Mouse (Mus musculus): ENCODE data around the gene 1700010B08Rik. TPM values are rescaled to one million over a fixed set of nuclear protein-coding genes. Genes with fewer than 3 reads are reported as not detected.

1700010B08Rik gene
- not detected for total RNA-seq (2023)

DNA sequence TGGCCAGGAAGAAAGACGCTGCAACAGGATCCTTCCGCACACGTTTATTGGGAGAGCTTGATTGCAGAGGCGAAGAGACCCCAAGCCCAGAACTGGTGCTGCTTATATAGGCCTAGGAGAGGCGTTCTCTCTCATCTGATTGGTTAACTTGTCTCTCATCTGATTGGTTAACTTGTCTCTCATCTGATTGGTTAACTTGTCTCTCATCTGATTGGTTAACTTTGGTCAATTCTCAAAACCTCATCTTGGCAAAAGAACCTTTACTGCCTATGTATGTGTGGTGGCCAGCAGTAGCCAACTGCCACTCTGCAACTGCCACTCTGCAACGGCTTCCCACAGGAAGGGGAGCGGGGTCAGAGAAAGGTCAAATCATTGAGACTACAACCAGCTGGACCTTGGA lies at the start of gene 1700010B08Rik:
1700010B08Rik (plus strand) TSS at position 301 of the 400 bp plus-strand sequence.

DNA sequence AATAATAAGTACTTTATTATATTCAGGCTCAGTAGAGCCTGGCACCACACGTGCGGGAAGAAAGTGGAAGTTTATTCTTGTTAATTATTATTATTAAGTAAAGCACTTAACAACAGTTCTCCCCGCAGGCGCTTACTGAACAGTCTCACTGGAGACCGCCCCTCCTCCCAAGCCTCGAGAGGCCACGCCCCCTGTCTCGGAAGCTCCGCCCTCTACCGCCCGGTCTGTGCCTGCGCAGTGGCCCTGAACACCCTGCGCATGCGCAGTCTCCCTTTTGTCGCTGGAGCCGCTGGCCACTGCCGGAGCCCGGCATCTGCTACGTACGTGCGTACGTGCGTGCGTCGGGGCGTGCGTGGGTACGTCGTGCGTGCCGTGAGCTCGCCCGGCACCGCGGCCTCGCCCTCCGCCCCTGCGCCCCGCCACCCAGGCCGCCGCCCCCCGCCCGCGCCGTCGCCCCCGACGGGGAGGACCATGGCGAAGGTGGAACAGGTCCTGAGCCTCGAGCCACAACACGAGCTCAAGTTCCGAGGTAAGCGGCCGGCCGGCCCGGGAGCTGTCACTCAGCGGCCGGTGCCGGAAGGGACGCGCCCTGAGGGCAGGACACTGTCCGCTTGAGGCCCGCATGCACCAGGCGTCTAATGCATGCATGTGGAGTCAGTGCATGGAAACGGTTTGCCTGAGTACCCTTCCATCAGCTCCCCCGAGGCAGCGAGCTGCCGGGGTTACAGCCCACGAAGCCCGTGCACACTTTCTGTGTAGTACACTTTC lies 18.2 kb downstream of the 1700010B08Rik start, which contains the start of gene Vapb:
Vapb (plus strand) TSS at position 290 of the 768 bp plus-strand sequence.

Other genes with a start within 250 kb of the 1700010B08Rik start
- not detected for gene 1700021F07Rik, start 196.8 kb upstream of the 1700010B08Rik start, total RNA-seq (2023)
- not detected for gene Ankrd60, start 141.1 kb upstream of the 1700010B08Rik start, total RNA-seq (2023)
- gene Rab22a, start 59.7 kb upstream of the 1700010B08Rik start, total RNA-seq (2023) = 10 to 100 TPM; 18.3 to 18.5 TPM
- gene Vapb, start 18.1 kb downstream of the 1700010B08Rik start, total RNA-seq (2023) = 10 to 100 TPM; 40.7 to 42.6 TPM

Measured in neutrophil, adult 59 days (primary cell).